Mouse (Mus musculus) kidney, adult 18-20 months (tissue): ENCODE data around the gene Htr2a.

Source experiments
- DNase-seq: peaks from one replicate; pipeline ENCODE4 v3.0.0; 2021

The Htr2a gene

GRCm38 (mm10) chr14:74699241-74699640 lies 58.6 kb downstream of the Htr2a start:
- no peak for DNase-seq

- no peak for DNase-seq
These were observed 63.3 kb downstream of the Htr2a start for GRCm38 (mm10) chr14:74703930-74704329.

- no peak for DNase-seq
These were observed 68.4 kb downstream of the Htr2a start for GRCm38 (mm10) chr14:74709054-74709453.

- peak; percentile 23 for DNase-seq
These were observed 82.9 kb downstream of the Htr2a start for GRCm38 (mm10) chr14:74723541-74723940.

- DNase-seq = peak; percentile 76
These were observed 90.8 kb downstream of the Htr2a start for GRCm38 (mm10) chr14:74731221-74732078.

- peak; percentile 96 for DNase-seq
These were observed 91.6 kb downstream of the Htr2a start, which contains the start of gene Esd for GRCm38 (mm10) chr14:74732079-74732783. Gene Esd (plus strand): TSS chr14:74732297.

GRCm38 (mm10) chr14:74733397-74733796 lies 92.8 kb downstream of the Htr2a start:
- DNase-seq = no peak

- peak; percentile 39 for DNase-seq
These were observed 94.8 kb downstream of the Htr2a start for GRCm38 (mm10) chr14:74735471-74735870.

GRCm38 (mm10) chr14:74736850-74737249 lies 96.2 kb downstream of the Htr2a start:
- no peak for DNase-seq
